Mouse (Mus musculus): Measurements from ENCODE around the gene Olfr1423. TPM values are rescaled to one million over a fixed set of nuclear protein-coding genes. Genes with fewer than 3 reads are reported as not detected.
A peak's percentile ranks its signal among the peaks of the same experiment; 100 is the strongest.
"Not testable (repeated sequence)": the region's sequence is repeated elsewhere in the genome, so short reads cannot be mapped to it uniquely, and the experiment has no call there.

Olfr1423 gene
- total RNA-seq (2021), result not detected
- long read RNA-seq, experiment 1, result 0 reads
- long read RNA-seq, experiment 2, result 0 reads

- DNase-seq, result no peak
These were observed at the start of gene Olfr1423 for GRCm38 (mm10) chr19:12041217-12041616. Gene Olfr1423, minus strand, starts transcription at chr19:12041317.

- not testable (repeated sequence) for DNase-seq
These were observed 36.5 kb upstream of the Olfr1423 start, which contains the start of gene Olfr1425 for GRCm38 (mm10) chr19:12077631-12078030. Gene Olfr1425, minus strand, starts transcription at chr19:12077731.

GRCm38 (mm10) chr19:12069546-12069945 is 28.4 kb upstream of the Olfr1423 start:
- not testable (repeated sequence) for DNase-seq

- DNase-seq, result not testable (repeated sequence)
These were observed 26.7 kb upstream of the Olfr1423 start for GRCm38 (mm10) chr19:12067806-12068205.

GRCm38 (mm10) chr19:12062582-12062981 is 21.5 kb upstream of the Olfr1423 start, which contains the start of gene Olfr1424:
Gene Olfr1424, minus strand, starts transcription at chr19:12062682.
- DNase-seq, result not testable (repeated sequence)

GRCm38 (mm10) chr19:12043163-12043562 is 2.0 kb upstream of the Olfr1423 start:
- DNase-seq, result no peak

GRCm38 (mm10) chr19:12037727-12038126 is 3.4 kb downstream of the Olfr1423 start:
- DNase-seq, result no peak

GRCm38 (mm10) chr19:12026606-12027005 is 14.5 kb downstream of the Olfr1423 start:
- no peak for DNase-seq

GRCm38 (mm10) chr19:12025333-12025732 is 15.8 kb downstream of the Olfr1423 start:
- DNase-seq, result no peak

GRCm38 (mm10) chr19:12024149-12024548 is 17.0 kb downstream of the Olfr1423 start:
- no peak for DNase-seq

- no peak for DNase-seq
These were observed 24.9 kb downstream of the Olfr1423 start for GRCm38 (mm10) chr19:12016192-12016591.

GRCm38 (mm10) chr19:12015708-12016107 is 25.4 kb downstream of the Olfr1423 start:
- DNase-seq, result no peak

GRCm38 (mm10) chr19:12013228-12013627 is 27.9 kb downstream of the Olfr1423 start:
- DNase-seq, result peak; percentile 80

GRCm38 (mm10) chr19:12012615-12013014 is 28.5 kb downstream of the Olfr1423 start:
- no peak for DNase-seq

GRCm38 (mm10) chr19:12011560-12012556 is 29.3 kb downstream of the Olfr1423 start:
- DNase-seq, result peak; percentile 91

- peak; percentile 70 to 71 for DNase-seq
These were observed 30.1 kb downstream of the Olfr1423 start for GRCm38 (mm10) chr19:12010916-12011559.

GRCm38 (mm10) chr19:12010281-12010771 is 30.8 kb downstream of the Olfr1423 start:
- DNase-seq, result peak; percentile 83 to 86

- peak; percentile 61 to 77 for DNase-seq
These were observed 31.4 kb downstream of the Olfr1423 start for GRCm38 (mm10) chr19:12009501-12010280.

- DNase-seq, result no peak
These were observed 32.4 kb downstream of the Olfr1423 start for GRCm38 (mm10) chr19:12008410-12009380.
